Mouse (Mus musculus) bone marrow, adult 2 months (tissue): ENCODE results near the gene Cotl1.

Source experiments
- CTCF ChIP-seq: fragments of 200-500 bp; IDR thresholded peaks from 2 replicates; pipeline ENCODE4 v1.5.1; 2011; ENCODE audit warnings: low read length, control low read depth; ENCODE audit not compliant: control insufficient read depth, insufficient read depth
- POLR2A ChIP-seq: fragments of 200-500 bp; IDR thresholded peaks from 2 replicates; pipeline ENCODE4 v1.6.1; 2011; ENCODE audit warnings: low read depth, mild to moderate bottlenecking, control low read depth, low read length, borderline replicate concordance; ENCODE audit not compliant: control insufficient read depth

DNA sequence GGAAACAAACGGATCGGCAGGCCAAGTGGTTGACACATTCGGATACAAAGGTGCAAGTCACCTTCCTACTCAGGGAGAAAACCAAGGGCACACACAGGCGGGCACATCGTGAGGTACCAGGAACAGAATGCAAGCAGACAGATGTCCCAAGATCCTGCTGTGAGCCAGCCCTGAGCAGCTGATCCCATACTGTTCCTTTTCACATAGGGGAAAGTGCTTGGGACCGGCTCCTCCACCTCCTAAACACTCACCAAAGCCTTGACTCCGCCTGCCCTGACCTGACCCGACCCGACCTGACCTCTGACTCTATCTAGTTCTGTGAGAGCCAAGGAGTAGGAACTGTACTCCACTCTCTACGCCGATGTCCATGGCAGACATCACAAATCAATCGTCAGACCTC is 22.9 kb downstream of the Cotl1 start:
- TF ChIP-seq CTCF: no peak
- no peak for TF ChIP-seq POLR2A
